Mouse (Mus musculus): ENCODE data around the gene Dip2c. TPM values are rescaled to one million over a fixed set of nuclear protein-coding genes. Genes with fewer than 3 reads are reported as not detected.

Dip2c gene
- polyA plus RNA-seq, 1 experiment from 2014 or later: 3.5 TPM

GRCm38 (mm10) chr13:9340293-9340692 is 64.0 kb downstream of the Dip2c start:
- Histone ChIP-seq H3K9me3 (ENCODE audit: low read length) (no peaks in the 10 kb centered on the region), H3K36me3 (ENCODE audit: insufficient read depth, low read length) (no peaks in the 10 kb centered on the region), H3K27ac (ENCODE audit: low read length) (no peak overlapping the region), H3K4me3 (ENCODE audit: low read depth, low read length) (no peak overlapping the region), H3K4me2 (replicated peaks; ENCODE audit: low read depth, low read length) (no peak overlapping the region), H3K9ac (replicated peaks; ENCODE audit: low read depth) (no peak overlapping the region), H3K4me1 (ENCODE audit: insufficient read depth, low read depth, low read length) (no peaks in the 10 kb centered on the region), H3K27me3 (replicated peaks; ENCODE audit: insufficient read depth, low read length) (no peaks in the 10 kb centered on the region)
- TF ChIP-seq EP300 (IDR thresholded peaks at IDR 0.05): no peak
- TF ChIP-seq CTCF (IDR thresholded peaks at IDR 0.05): no peak
- ATAC-seq: no peak
- WGBS: 79% methylated on average over 4 of the region's 4 CpGs
- no peak for DNase-seq (ENCODE audit: low spot score)

GRCm38 (mm10) chr13:9342696-9343095 is 66.4 kb downstream of the Dip2c start:
- H3K9ac ChIP-seq (replicated peaks; ENCODE audit: low read depth): no peak overlapping the region
- no peaks in the 10 kb centered on the region for H3K4me1 ChIP-seq (ENCODE audit: insufficient read depth, low read depth, low read length)
- H3K4me3 ChIP-seq (ENCODE audit: low read depth, low read length): no peak overlapping the region
- no peak overlapping the region for H3K27ac ChIP-seq (ENCODE audit: low read length)
- no peaks in the 10 kb centered on the region for H3K9me3 ChIP-seq (ENCODE audit: low read length)
- H3K4me2 ChIP-seq (replicated peaks; ENCODE audit: low read depth, low read length): no peak overlapping the region
- WGBS: 43% methylated on average over 1 of the region's 1 CpGs
- TF ChIP-seq CTCF (IDR thresholded peaks at IDR 0.05): no peak
- no peak for TF ChIP-seq EP300 (IDR thresholded peaks at IDR 0.05)
- DNase-seq (ENCODE audit: low spot score) (peak; percentile 72), ATAC-seq (peak; percentile 62)
- H3K36me3 ChIP-seq (ENCODE audit: insufficient read depth, low read length): no peaks in the 10 kb centered on the region
- H3K27me3 ChIP-seq (replicated peaks; ENCODE audit: insufficient read depth, low read length): no peaks in the 10 kb centered on the region

GRCm38 (mm10) chr13:9347448-9347847 is 71.1 kb downstream of the Dip2c start:
- Histone ChIP-seq H3K4me2 (replicated peaks; ENCODE audit: low read depth, low read length) (no peak overlapping the region), H3K9me3 (ENCODE audit: low read length) (no peaks in the 10 kb centered on the region), H3K27ac (ENCODE audit: low read length) (no peak overlapping the region), H3K27me3 (replicated peaks; ENCODE audit: insufficient read depth, low read length) (no peaks in the 10 kb centered on the region), H3K4me3 (ENCODE audit: low read depth, low read length) (no peak overlapping the region), H3K36me3 (ENCODE audit: insufficient read depth, low read length) (no peaks in the 10 kb centered on the region), H3K4me1 (ENCODE audit: insufficient read depth, low read depth, low read length) (peaks cover 5% of the 10 kb centered on the region; the same call in 1 of the 2 replicates), H3K9ac (replicated peaks; ENCODE audit: low read depth) (no peak overlapping the region)
- TF ChIP-seq CTCF (IDR thresholded peaks at IDR 0.05) (no peak), EP300 (IDR thresholded peaks at IDR 0.05) (no peak)
- ATAC-seq (no peak), DNase-seq (ENCODE audit: low spot score) (no peak)
- 87% methylated on average over 3 of the region's 3 CpGs for WGBS

- DNase-seq (ENCODE audit: low spot score): peak; percentile 43
- H3K36me3 ChIP-seq (ENCODE audit: insufficient read depth, low read length): no peaks in the 10 kb centered on the region
- no peak for TF ChIP-seq CTCF (IDR thresholded peaks at IDR 0.05)
- no peak for TF ChIP-seq EP300 (IDR thresholded peaks at IDR 0.05)
- peaks cover 5% of the 10 kb centered on the region; the same call in 1 of the 2 replicates for H3K4me1 ChIP-seq (ENCODE audit: insufficient read depth, low read depth, low read length)
- no peak overlapping the region for H3K27ac ChIP-seq (ENCODE audit: low read length)
- no peak overlapping the region for H3K9ac ChIP-seq (replicated peaks; ENCODE audit: low read depth)
- H3K4me3 ChIP-seq (ENCODE audit: low read depth, low read length): no peak overlapping the region
- no peaks in the 10 kb centered on the region for H3K27me3 ChIP-seq (replicated peaks; ENCODE audit: insufficient read depth, low read length)
- no peaks in the 10 kb centered on the region for H3K9me3 ChIP-seq (ENCODE audit: low read length)
- ATAC-seq: no peak
- 50% methylated on average over 2 of the region's 2 CpGs for WGBS
- H3K4me2 ChIP-seq (replicated peaks; ENCODE audit: low read depth, low read length): no peak overlapping the region
Observed at GRCm38 (mm10) chr13:9350670-9351069, 74.3 kb downstream of the Dip2c start.

- Histone ChIP-seq H3K4me3 (ENCODE audit: low read depth, low read length) (no peak overlapping the region), H3K4me2 (replicated peaks; ENCODE audit: low read depth, low read length) (no peak overlapping the region), H3K9ac (replicated peaks; ENCODE audit: low read depth) (no peak overlapping the region), H3K36me3 (ENCODE audit: insufficient read depth, low read length) (no peaks in the 10 kb centered on the region), H3K27me3 (replicated peaks; ENCODE audit: insufficient read depth, low read length) (no peaks in the 10 kb centered on the region), H3K27ac (ENCODE audit: low read length) (no peak overlapping the region), H3K9me3 (ENCODE audit: low read length) (no peaks in the 10 kb centered on the region), H3K4me1 (ENCODE audit: insufficient read depth, low read depth, low read length) (peaks cover 5% of the 10 kb centered on the region; the same call in 1 of the 2 replicates)
- whole genome bisulfite sequencing: 85% methylated on average over 1 of the region's 1 CpGs
- ATAC-seq: no peak
- TF ChIP-seq CTCF (IDR thresholded peaks at IDR 0.05): no peak
- TF ChIP-seq EP300 (IDR thresholded peaks at IDR 0.05): no peak
- no peak for DNase-seq (ENCODE audit: low spot score)
Observed at GRCm38 (mm10) chr13:9353890-9354289, 77.6 kb downstream of the Dip2c start.

GRCm38 (mm10) chr13:9355331-9355730 is 79.0 kb downstream of the Dip2c start:
- no peak overlapping the region for H3K27ac ChIP-seq (ENCODE audit: low read length)
- H3K4me3 ChIP-seq (ENCODE audit: low read depth, low read length): no peak overlapping the region
- H3K4me1 ChIP-seq (ENCODE audit: insufficient read depth, low read depth, low read length): peaks cover 4% of the 10 kb centered on the region; the same call in 1 of the 2 replicates
- H3K9me3 ChIP-seq (ENCODE audit: low read length): no peaks in the 10 kb centered on the region
- H3K9ac ChIP-seq (replicated peaks; ENCODE audit: low read depth): no peak overlapping the region
- TF ChIP-seq CTCF (IDR thresholded peaks at IDR 0.05) (no peak), EP300 (IDR thresholded peaks at IDR 0.05) (no peak)
- ATAC-seq (no peak), DNase-seq (ENCODE audit: low spot score) (no peak)
- H3K4me2 ChIP-seq (replicated peaks; ENCODE audit: low read depth, low read length): no peak overlapping the region
- no peaks in the 10 kb centered on the region for H3K36me3 ChIP-seq (ENCODE audit: insufficient read depth, low read length)
- 71% methylated on average over 4 of the region's 4 CpGs for WGBS
- H3K27me3 ChIP-seq (replicated peaks; ENCODE audit: insufficient read depth, low read length): no peaks in the 10 kb centered on the region

- TF ChIP-seq CTCF (IDR thresholded peaks at IDR 0.05) (no peak), EP300 (IDR thresholded peaks at IDR 0.05) (no peak)
- H3K4me3 ChIP-seq (ENCODE audit: low read depth, low read length): no peak overlapping the region
- no peak overlapping the region for H3K27ac ChIP-seq (ENCODE audit: low read length)
- no peaks in the 10 kb centered on the region for H3K4me1 ChIP-seq (ENCODE audit: insufficient read depth, low read depth, low read length)
- WGBS: 69% methylated on average over 2 of the region's 2 CpGs
- H3K9ac ChIP-seq (replicated peaks; ENCODE audit: low read depth): no peak overlapping the region
- ATAC-seq (no peak), DNase-seq (ENCODE audit: low spot score) (no peak)
- H3K4me2 ChIP-seq (replicated peaks; ENCODE audit: low read depth, low read length): no peak overlapping the region
- no peaks in the 10 kb centered on the region for H3K36me3 ChIP-seq (ENCODE audit: insufficient read depth, low read length)
- no peaks in the 10 kb centered on the region for H3K27me3 ChIP-seq (replicated peaks; ENCODE audit: insufficient read depth, low read length)
- H3K9me3 ChIP-seq (ENCODE audit: low read length): no peaks in the 10 kb centered on the region
Observed at GRCm38 (mm10) chr13:9361457-9361856, 85.1 kb downstream of the Dip2c start.
